Mouse (Mus musculus): ENCODE measurements around the gene Tbc1d25. TPM values are rescaled to one million over a fixed set of nuclear protein-coding genes. Genes with fewer than 3 reads are reported as not detected.
A peak's percentile ranks its signal among the peaks of the same experiment; 100 is the strongest.

Gene Tbc1d25
- total RNA-seq, 1 experiment = 10.5 TPM

DNA sequence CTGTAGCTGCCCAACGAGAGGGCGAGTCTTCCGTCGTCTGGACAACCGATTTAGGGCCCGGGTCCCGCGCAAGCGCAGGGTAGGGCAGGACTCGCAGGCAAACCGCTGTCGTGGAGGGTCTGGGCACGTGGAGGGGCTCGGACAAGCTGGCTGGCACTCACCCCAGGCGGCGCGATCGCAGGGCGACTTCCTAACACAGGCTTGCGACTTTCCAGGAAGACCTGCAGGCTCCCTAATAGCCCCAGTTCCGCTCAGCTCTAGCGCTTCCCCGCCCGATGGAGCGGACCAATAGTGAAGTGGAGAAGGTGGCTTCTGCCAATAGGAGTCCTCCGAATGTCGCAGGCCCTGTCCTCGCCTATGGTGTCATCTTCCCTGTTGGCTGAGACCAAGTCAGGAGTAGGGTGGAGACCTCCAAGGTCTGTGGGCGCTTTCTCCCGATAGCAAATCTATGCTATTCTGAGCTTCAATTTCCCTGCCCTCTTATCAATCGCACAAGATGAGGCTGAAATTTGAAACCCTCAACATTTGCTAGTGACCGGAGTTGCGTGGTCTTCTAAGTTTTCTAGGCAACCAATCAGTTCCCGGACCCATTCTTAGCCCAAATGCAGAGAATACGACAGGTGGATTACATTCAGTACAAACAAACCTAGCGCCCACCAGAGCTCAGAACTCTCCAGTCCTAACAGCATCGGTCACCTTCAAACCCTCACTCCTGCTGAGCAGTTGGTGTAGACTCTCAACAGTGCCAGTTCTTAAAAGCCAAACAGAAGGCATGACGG lies 16.8 kb upstream of the Tbc1d25 start:
- no peak for TF ChIP-seq ZNF384 (IDR thresholded peaks at IDR 0.05; ENCODE audit: low read depth, low read length)
- in situ Hi-C loops (cut with MboI; ENCODE audit: low sequenced_read_pairs in 2 of 2, unreplicated experiment in 2 of 2) = no loop called here
- DNase-seq (ENCODE audit: low read depth, low spot score) = peak; percentile 66

DNA sequence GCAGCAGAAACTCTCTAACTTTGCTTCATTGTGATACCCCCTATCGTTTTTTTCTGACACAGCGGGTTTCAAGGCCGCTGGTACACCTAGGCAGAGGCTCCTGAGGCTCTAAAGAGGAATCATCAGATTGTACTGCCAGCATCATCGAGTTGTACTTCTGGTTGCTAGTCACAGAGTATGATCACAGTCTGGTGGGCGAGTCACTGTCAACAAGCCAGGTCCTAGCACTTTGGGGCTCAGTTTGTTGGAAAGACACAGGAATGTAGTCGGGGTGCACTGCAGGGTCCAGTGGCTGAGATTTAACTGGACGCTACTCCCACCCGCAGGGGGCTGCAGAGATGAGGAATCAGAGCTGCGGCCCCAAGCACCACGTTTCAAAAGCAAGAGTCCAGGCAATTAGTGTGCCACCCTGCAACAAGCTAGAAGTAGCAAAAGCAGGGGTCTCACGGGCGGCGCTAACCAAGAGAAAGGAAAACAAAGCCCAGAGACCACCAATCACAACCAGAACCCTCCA lies 16.2 kb upstream of the Tbc1d25 start:
- no peaks in the 10 kb centered on the region for H3K36me3 ChIP-seq (ENCODE audit: control insufficient read depth, insufficient read depth, low read length, poor library complexity, severe bottlenecking)
- no peak for DNase-seq (ENCODE audit: low read depth, low spot score)
- H3K9ac ChIP-seq (ENCODE audit: insufficient read depth, low read depth, low read length, poor library complexity, severe bottlenecking) = peak overlapping the region; percentile 77
- no peak overlapping the region; the same call in 1 of the 2 replicates for H3K27ac ChIP-seq (ENCODE audit: insufficient read depth, low read depth, low read length, poor library complexity, severe bottlenecking)
- no peaks in the 10 kb centered on the region for H3K9me3 ChIP-seq (ENCODE audit: control insufficient read depth, insufficient read depth, low read depth, low read length)
- H3K4me3 ChIP-seq (ENCODE audit: insufficient read depth in 1 of 2, low read depth in 1 of 2, low read length in 2 of 2, poor library complexity in 1 of 2, severe bottlenecking in 1 of 2) = peak overlapping the region; percentile 86 to 92
- TF ChIP-seq ZC3H11A (IDR thresholded peaks at IDR 0.05; ENCODE audit: borderline replicate concordance, low read depth, low read length) (no peak), HCFC1 (IDR thresholded peaks at IDR 0.05; ENCODE audit: borderline replicate concordance, insufficient read depth, low read length) (no peak), ZNF384 (IDR thresholded peaks at IDR 0.05; ENCODE audit: low read depth, low read length) (no peak), MAFK (IDR thresholded peaks at IDR 0.05; ENCODE audit: insufficient read depth, low read depth, low read length) (no peak), CHD2 (IDR thresholded peaks at IDR 0.05; ENCODE audit: low read depth, low read length) (no peak)
- peaks cover 0 to 2% of the 10 kb centered on the region in 2 experiments; a peak in 1 of 4 replicates for H3K4me1 ChIP-seq (ENCODE audit: control insufficient read depth in 2 of 2, insufficient read depth in 2 of 2, low read length in 2 of 2, poor library complexity in 1 of 2)
- in situ Hi-C loops (cut with MboI; ENCODE audit: low sequenced_read_pairs in 2 of 2, unreplicated experiment in 2 of 2) = no loop called here

More for the DNA sequence above, 16.8 kb upstream of the Tbc1d25 start:
- H3K27ac ChIP-seq (ENCODE audit: insufficient read depth, low read depth, low read length, poor library complexity, severe bottlenecking) = peak overlapping the region; percentile 70; the same call in 1 of the 2 replicates
- peak overlapping the region; percentile 77 for H3K9ac ChIP-seq (ENCODE audit: insufficient read depth, low read depth, low read length, poor library complexity, severe bottlenecking)
- H3K4me3 ChIP-seq (ENCODE audit: insufficient read depth in 1 of 2, low read depth in 1 of 2, low read length in 2 of 2, poor library complexity in 1 of 2, severe bottlenecking in 1 of 2) = peak overlapping the region; percentile 86 to 92
- peaks cover 2% of the 10 kb centered on the region; the same call in 1 of the 2 replicates for H3K36me3 ChIP-seq (ENCODE audit: control insufficient read depth, insufficient read depth, low read length, poor library complexity, severe bottlenecking)
- no peaks in the 10 kb centered on the region for H3K9me3 ChIP-seq (ENCODE audit: control insufficient read depth, insufficient read depth, low read depth, low read length)
- peaks cover 0 to 2% of the 10 kb centered on the region in 2 experiments; a peak in 1 of 4 replicates for H3K4me1 ChIP-seq (ENCODE audit: control insufficient read depth in 2 of 2, insufficient read depth in 2 of 2, low read length in 2 of 2, poor library complexity in 1 of 2)

DNA sequence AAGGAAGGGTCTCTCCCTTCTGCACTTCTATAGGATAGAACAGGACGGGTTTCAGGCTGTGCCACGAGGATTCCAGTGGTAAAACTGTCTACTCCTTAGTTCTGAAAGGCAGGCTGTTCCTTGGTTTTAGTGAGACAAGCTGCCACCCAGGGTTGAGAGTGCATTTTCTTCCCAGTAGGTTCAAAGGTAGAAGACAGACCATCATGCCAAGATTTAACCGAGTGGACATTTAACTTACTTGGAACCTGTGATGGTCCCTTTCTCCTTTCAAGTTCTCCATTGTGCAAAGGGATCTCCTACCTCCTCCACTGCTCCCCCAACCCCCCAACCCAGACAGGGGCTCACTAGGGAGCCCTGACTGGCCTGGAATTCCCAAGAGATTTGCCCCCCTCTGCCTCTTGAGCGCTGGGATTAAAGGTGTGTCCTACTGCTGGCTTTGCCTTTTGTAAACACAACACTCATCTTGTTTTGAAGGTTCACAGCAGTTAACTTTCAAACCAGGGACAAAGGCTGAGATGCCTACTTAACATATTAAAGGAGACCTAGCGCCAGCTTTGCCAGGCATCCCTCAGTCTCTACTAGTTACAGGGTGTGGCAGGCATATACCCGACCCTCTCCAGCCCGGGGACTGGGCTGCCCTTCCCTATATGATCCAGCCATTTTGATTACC lies 7.0 kb upstream of the Tbc1d25 start:
- no peak overlapping the region for H3K4me3 ChIP-seq (ENCODE audit: insufficient read depth in 1 of 2, low read depth in 1 of 2, low read length in 2 of 2, poor library complexity in 1 of 2, severe bottlenecking in 1 of 2)
- H3K9me3 ChIP-seq (ENCODE audit: control insufficient read depth, insufficient read depth, low read depth, low read length) = no peaks in the 10 kb centered on the region
- in situ Hi-C loops (cut with MboI; ENCODE audit: low sequenced_read_pairs in 2 of 2, unreplicated experiment in 2 of 2) = no loop called here
- peak overlapping the region; percentile 65 for H3K27ac ChIP-seq (ENCODE audit: insufficient read depth, low read depth, low read length, poor library complexity, severe bottlenecking)
- TF ChIP-seq CHD2 (IDR thresholded peaks at IDR 0.05; ENCODE audit: low read depth, low read length) (no peak), MAFK (IDR thresholded peaks at IDR 0.05; ENCODE audit: insufficient read depth, low read depth, low read length) (no peak), HCFC1 (IDR thresholded peaks at IDR 0.05; ENCODE audit: borderline replicate concordance, insufficient read depth, low read length) (no peak), ZNF384 (IDR thresholded peaks at IDR 0.05; ENCODE audit: low read depth, low read length) (no peak), ZC3H11A (IDR thresholded peaks at IDR 0.05; ENCODE audit: borderline replicate concordance, low read depth, low read length) (no peak)
- no peak for DNase-seq (ENCODE audit: low read depth, low spot score)
- no peak overlapping the region for H3K9ac ChIP-seq (ENCODE audit: insufficient read depth, low read depth, low read length, poor library complexity, severe bottlenecking)
- peaks cover 4 to 6% of the 10 kb centered on the region in 2 experiments; a peak in 3 of 4 replicates for H3K4me1 ChIP-seq (ENCODE audit: control insufficient read depth in 2 of 2, insufficient read depth in 2 of 2, low read length in 2 of 2, poor library complexity in 1 of 2)
- peaks cover 3% of the 10 kb centered on the region; the same call in 1 of the 2 replicates for H3K36me3 ChIP-seq (ENCODE audit: control insufficient read depth, insufficient read depth, low read length, poor library complexity, severe bottlenecking)

- in situ Hi-C loops (cut with MboI; ENCODE audit: low sequenced_read_pairs in 2 of 2, unreplicated experiment in 2 of 2) = no loop called here
These were observed 3.7 kb upstream of the Tbc1d25 start for GRCm38 (mm10) chrX:8179646-8180045.

More at GRCm38 (mm10) chrX:8179646-8180045, 3.7 kb upstream of the Tbc1d25 start:
- H3K27ac ChIP-seq (ENCODE audit: insufficient read depth, low read depth, low read length, poor library complexity, severe bottlenecking) = no peak overlapping the region
- no peak overlapping the region for H3K9ac ChIP-seq (ENCODE audit: insufficient read depth, low read depth, low read length, poor library complexity, severe bottlenecking)
- no peak overlapping the region for H3K4me3 ChIP-seq (ENCODE audit: insufficient read depth in 1 of 2, low read depth in 1 of 2, low read length in 2 of 2, poor library complexity in 1 of 2, severe bottlenecking in 1 of 2)
- no peaks in the 10 kb centered on the region for H3K36me3 ChIP-seq (ENCODE audit: control insufficient read depth, insufficient read depth, low read length, poor library complexity, severe bottlenecking)
- H3K4me1 ChIP-seq (ENCODE audit: control insufficient read depth in 2 of 2, insufficient read depth in 2 of 2, low read length in 2 of 2, poor library complexity in 1 of 2) = peaks cover 5 to 6% of the 10 kb centered on the region in 2 experiments; a peak in 3 of 4 replicates
- DNase-seq (ENCODE audit: low read depth, low spot score) = no peak
- no peaks in the 10 kb centered on the region for H3K9me3 ChIP-seq (ENCODE audit: control insufficient read depth, insufficient read depth, low read depth, low read length)
- TF ChIP-seq CHD2 (IDR thresholded peaks at IDR 0.05; ENCODE audit: low read depth, low read length) = no peak
- no peak for TF ChIP-seq MAFK (IDR thresholded peaks at IDR 0.05; ENCODE audit: insufficient read depth, low read depth, low read length)
- TF ChIP-seq HCFC1 (IDR thresholded peaks at IDR 0.05; ENCODE audit: borderline replicate concordance, insufficient read depth, low read length) = no peak
- TF ChIP-seq ZC3H11A (IDR thresholded peaks at IDR 0.05; ENCODE audit: borderline replicate concordance, low read depth, low read length) = no peak
- no peak for TF ChIP-seq ZNF384 (IDR thresholded peaks at IDR 0.05; ENCODE audit: low read depth, low read length)
